Mouse (Mus musculus) urinary bladder, postnatal 10 days (tissue): ENCODE measurements around the gene Epb41l4b.

Experiments
- DNase-seq: peaks from one replicate; pipeline ENCODE4 v3.0.0; 2022; ENCODE audit warnings: low spot score

Gene Epb41l4b

DNA sequence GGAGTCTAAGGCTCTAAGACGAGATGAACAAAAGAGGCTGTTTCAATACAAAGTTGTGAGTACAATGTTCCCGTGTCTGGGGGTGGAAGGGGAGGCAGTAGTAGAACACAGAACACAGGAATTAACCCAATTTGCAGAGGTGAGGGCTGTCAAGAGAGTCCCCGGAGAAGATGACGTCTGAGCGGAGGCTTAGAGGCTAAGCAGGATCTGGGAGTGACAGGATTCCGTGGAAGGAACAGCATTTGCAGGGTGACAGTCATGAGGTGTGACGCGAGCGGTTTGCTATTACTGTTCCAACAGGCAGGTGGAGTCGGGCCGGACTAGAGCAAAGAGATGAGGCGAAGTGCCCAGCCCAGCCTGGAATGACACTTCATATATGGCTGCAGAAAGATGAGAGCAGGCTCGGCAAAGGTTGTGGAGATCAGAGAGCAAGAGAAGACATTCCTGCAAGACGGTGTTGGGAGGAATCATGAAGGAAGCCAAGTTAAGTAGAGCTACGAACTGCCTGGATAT, 82.9 kb downstream of the Epb41l4b start:
- no peak for DNase-seq

DNA sequence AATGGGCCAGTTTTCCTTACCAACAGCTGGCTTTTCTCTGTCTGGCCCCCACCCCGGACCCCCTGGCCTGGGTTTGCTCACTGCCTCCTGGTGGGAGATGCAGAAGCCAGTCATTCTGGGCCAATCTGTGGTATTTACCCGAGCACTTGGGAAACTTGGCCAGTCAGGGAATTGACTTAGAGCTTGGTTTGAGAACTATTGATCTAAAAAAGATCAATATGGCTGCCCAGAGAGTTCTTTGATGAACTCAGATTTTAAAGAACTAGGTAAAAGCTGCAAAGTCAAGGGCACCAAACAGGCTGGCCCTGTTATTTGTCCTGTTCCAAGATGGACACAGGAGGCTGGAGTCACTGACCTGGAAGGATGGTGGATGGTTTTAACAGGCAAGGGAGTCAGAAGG, 84.6 kb downstream of the Epb41l4b start:
- DNase-seq = no peak

DNA sequence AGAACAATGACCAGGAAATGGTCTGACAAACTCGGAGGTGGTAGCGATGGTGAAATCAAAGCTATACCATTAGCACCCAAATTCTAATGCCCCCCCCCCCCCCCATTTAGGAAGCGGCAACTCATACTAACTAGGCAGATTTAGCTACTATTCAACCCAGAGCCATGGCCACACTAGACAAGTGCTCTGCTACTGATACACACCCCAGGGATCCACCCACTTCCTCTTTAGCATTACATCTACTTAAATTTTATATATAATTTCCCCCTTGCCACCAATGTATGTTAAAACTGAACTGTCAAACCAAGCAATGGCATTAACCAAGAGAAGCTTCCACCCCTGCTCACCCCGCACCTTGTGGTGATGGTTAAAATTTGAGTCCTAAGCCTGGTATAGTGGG, 85.6 kb downstream of the Epb41l4b start:
- no peak for DNase-seq

- no peak for DNase-seq
These were observed 87.6 kb downstream of the Epb41l4b start for GRCm38 (mm10) chr4:57055635-57056034.

- DNase-seq = no peak
These were observed 93.8 kb downstream of the Epb41l4b start for GRCm38 (mm10) chr4:57049281-57049921.

GRCm38 (mm10) chr4:57048566-57048965, 94.7 kb downstream of the Epb41l4b start:
- no peak for DNase-seq

DNA sequence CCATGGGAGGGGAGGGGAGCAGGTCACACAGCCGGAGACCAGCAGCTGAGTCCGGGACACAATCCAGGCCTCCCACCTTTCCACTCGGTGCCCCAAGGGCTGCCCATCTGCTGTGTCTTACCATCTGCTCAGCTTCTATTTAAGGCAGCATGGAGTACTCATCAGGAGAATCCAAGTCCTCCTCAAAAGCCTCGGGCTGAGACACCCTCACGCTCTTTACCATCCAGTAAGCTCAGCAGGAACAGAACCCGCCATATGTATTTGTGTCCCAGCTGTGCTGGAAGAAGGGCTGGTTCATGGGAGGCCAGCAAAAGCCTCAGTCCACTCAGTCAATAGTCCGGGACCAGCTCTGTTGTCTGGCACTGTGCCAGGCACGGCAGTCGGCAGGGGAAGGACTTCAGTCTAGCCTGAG, 97.1 kb downstream of the Epb41l4b start:
- DNase-seq = no peak

DNA sequence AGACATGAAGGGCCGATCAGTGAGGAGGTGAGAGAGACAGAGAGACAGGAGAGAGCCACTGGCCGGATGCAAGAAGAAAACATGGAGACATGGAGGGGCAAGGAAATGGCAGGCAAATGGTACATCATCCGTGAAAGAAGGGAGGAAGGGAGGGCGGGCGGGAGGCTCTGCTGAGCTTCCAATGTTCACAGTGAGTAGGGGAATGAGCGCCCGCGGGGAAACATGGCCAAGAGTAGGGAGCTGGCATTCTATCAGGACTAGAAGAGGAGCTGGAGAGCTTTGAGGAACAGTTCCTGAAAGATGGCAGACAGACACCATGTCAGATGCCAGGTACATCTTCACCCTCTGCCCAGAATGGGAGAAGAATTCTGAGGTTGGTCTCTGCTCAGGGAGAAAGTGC, 99.6 kb downstream of the Epb41l4b start:
- DNase-seq = no peak

GRCm38 (mm10) chr4:57041661-57042060, 101.6 kb downstream of the Epb41l4b start:
- DNase-seq = no peak

- no peak for DNase-seq
These were observed 102.0 kb downstream of the Epb41l4b start for GRCm38 (mm10) chr4:57041211-57041610.

- no peak for DNase-seq
These were observed 102.8 kb downstream of the Epb41l4b start for GRCm38 (mm10) chr4:57040481-57040880.

- DNase-seq = no peak
These were observed 103.9 kb downstream of the Epb41l4b start for GRCm38 (mm10) chr4:57039127-57040031.

DNA sequence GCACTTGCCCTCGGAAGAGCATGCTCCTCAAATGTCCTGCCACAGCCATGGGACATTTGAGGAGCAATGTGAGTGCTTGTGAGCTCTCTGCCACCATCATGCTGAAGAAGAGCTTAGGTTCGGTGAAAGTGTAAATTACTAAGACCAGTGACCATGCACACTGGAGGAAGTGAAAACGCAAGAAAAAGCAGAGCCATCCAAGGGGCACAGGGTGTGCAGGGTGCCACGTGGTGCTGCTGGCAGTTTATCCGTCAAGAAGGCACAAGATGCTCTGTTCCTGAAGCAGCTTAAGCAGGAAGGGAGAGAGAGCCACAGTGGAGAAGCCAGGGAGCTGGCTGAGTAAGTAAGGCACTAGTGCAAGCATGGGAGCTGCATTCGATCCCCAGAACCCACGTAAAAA, 105.7 kb downstream of the Epb41l4b start:
- DNase-seq = no peak

GRCm38 (mm10) chr4:57034169-57034568, 109.1 kb downstream of the Epb41l4b start:
- no peak for DNase-seq

- no peak for DNase-seq
These were observed 111.8 kb downstream of the Epb41l4b start for GRCm38 (mm10) chr4:57031440-57031839.

DNA sequence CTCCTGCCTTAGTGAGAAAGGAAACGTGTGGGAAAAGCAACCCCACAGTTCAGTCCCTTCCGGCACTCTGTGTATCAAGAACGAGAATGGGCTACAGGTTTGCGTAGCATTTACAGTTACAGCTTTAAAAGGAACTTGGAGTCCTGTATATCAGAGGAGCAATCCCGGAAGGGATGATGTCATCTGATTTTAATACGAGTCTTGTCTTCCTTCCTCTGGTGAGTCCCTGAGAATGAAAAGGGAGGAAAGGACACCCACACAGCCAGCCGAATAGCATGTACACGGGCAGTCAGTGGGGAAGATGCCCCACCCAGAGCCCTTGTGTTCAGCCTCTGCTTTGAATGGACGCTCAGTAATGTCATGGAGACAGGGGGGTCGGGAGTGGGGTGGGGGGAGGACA, 115.3 kb downstream of the Epb41l4b start:
- DNase-seq = no peak

GRCm38 (mm10) chr4:57023527-57023926, 119.7 kb downstream of the Epb41l4b start:
- no peak for DNase-seq

DNA sequence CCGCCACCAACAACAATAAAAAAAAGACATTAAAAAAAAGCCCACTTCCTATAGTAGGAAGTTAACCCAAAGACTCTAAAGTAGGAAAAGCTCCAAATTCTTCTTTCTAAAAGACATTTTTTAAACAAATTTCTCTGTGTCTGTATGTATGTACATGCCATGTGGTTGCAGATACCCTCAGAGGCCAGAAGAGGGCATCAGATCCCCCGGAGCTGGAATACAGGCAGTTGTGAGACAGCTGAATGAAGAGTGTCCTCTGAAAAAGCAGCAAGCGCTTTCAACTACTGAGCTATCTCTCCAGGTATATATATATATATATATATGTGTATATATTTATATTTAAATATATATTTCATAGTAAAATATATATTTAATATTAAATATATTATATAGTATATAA, 121.9 kb downstream of the Epb41l4b start:
- DNase-seq = no peak

DNA sequence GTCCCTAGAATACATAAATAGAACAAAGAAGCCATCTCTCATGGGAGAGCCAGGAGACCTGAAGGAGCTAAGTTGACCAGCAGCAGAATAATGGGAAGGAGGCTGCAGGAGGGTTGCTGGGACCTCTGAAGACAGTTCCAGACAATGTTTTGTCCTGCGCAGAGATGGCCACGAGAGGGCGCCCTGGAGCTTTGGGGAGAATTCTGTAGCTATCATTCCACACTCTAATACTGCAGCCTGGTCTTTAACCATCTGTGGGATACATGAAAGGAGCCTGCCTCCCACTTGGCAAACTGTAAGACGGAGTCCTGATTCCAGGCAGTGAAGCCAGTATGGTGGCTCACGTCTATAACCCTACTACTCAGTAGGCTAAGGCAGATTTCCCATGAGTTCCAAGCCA, 126.0 kb downstream of the Epb41l4b start:
- DNase-seq = peak; percentile 25

DNA sequence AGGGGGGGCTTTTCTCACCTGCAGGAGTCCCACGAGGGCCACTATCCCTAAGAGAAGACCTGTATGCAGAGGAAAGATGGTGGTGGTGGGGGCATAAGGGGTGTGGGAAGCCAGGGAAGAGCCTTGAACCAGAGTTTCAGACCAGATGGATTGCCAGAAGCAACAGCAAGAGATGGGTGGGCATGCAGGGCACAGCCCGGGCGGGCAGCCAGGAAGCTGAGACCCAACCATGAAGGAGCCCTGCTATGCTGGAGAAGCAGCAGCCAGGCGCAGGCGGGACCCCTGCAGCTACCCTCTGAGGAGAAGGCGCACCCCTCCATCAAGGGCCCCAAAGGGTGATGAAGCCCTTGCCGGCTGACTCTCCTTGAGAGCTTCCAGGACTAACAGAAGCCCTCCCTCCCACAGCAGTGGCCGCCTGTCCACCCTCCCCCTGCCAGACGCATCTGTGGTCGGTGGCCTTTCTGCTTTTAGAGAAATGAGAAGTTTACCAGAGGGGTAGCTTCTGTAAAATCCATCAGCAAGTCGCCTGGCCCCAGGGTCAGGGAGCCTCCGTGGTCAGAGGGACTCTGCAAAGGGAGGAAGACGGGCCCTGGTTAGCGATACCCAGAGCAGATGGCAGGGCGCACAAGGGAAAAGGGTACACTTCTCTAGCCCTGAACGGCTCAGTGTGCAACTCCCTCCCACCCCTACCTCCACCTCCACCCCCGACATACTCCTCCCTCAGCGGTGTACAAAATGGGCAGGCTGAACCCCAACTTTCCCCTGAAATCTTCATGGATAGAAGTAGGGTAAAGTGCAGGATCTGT, 126.7 kb downstream of the Epb41l4b start:
- no peak for DNase-seq

GRCm38 (mm10) chr4:57015032-57015431, 128.2 kb downstream of the Epb41l4b start:
- DNase-seq = no peak

DNA sequence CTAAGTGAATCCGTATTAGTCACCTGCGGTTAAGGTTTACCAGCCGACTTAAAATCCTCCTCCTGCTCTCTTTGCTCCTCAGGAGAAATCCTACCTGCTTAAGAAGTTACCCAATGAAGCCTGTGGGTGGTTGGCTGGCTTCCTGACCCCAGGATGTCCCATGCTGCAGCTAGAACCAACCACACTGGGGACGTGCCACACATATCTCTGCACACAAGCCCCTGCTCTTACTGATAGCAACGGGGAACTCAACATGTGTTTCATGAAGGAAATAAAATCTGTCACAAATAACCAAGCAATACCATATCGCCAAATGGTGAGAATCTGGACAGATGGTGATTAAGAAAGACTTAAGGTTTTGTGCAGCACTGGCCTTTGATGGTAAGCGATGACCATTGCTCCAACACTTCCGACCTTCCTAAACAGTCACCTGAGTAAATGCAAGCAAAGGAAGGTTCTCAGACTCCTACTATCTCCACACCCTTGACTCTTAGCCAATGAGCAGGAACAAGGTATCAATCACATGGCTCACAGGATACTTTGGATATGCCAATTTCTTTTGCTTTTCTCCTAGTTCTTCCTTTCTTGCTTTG, 131.7 kb downstream of the Epb41l4b start:
- DNase-seq = no peak
